Mouse (Mus musculus) left cerebral cortex, adult 2 months (tissue): ENCODE data around the gene Ccr3. TPM values are rescaled to one million over a fixed set of nuclear protein-coding genes. Genes with fewer than 3 reads are reported as not detected.
"Not testable (repeated sequence)": the region's sequence is repeated elsewhere in the genome, so short reads cannot be mapped to it uniquely, and the experiment has no call there.

Experiments used
- DNase-seq, 2 experiments: peaks; one replicate each; pipeline ENCODE4 v3.0.0; 2021 to 2022; ENCODE audit warnings: low spot score in 2 of 2, mixed read lengths in 1 of 2; ENCODE audit errors: extremely low spot score in 1 of 2
- H3K27ac ChIP-seq: fragments of 200-600 bp; 2 replicates; pipeline ENCODE4 v1.8.1; 2022
- H3K4me3 ChIP-seq: fragments of 200-600 bp; 2 replicates; pipeline ENCODE4 v1.8.1; 2022
- CTCF ChIP-seq: fragments of 200-600 bp; IDR thresholded peaks from 2 replicates; pipeline ENCODE4 v1.8.1; 2022; ENCODE audit warnings: antibody characterized with exemption, mild to moderate bottlenecking, moderate library complexity
- intact Hi-C: fragments of 180-260 bp; cut with DNase I; formaldehyde crosslinking; loops from one replicate; pipeline ENCODE4 v1.15.1; 2025
- long read RNA-seq, 2 experiments: library from polyadenylated mRNA; stranded (forward); transcript quantifications; one replicate each; pipeline ENCODE4 v2.0.0; 2021; ENCODE audit warnings: borderline mapping rate in 2 of 2
- total RNA-seq, 2 experiments: library from RNA; stranded (reverse); gene quantifications; 2 replicates each; pipeline ENCODE4 v1.2.3; 2021

Ccr3 gene
- total RNA-seq = not detected
- long read RNA-seq, experiment 1 = 0 reads
- long read RNA-seq, experiment 2 = 0 reads

DNA sequence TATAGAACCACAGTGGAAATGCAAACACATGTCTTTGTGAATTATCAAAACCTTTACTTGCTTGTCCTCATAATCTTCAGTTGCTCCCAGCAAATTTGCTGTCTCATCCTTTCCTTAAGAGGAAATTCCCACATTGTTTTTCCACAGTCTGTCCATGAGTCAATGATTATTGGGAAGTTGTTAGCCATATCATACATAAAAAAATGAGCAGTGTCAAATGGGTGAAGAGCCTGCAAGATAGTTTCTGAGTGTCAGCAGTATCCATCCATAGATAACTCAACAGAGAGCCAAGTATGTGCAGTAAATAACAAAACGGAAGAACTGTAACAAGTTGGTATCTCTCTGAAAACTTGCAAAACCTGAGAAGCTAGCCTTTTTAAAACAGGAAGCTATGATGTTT lies at the start of gene Ccr3:
Gene Ccr3 (plus strand): TSS at position 301 of the 400 bp plus-strand sequence.
- intact Hi-C loops = no loop called here
- no peak for DNase-seq
- Histone ChIP-seq H3K27ac (no peak within 1 kb of the TSS), H3K4me3 (no peak within 1 kb of the TSS)
- no peak for TF ChIP-seq CTCF

DNA sequence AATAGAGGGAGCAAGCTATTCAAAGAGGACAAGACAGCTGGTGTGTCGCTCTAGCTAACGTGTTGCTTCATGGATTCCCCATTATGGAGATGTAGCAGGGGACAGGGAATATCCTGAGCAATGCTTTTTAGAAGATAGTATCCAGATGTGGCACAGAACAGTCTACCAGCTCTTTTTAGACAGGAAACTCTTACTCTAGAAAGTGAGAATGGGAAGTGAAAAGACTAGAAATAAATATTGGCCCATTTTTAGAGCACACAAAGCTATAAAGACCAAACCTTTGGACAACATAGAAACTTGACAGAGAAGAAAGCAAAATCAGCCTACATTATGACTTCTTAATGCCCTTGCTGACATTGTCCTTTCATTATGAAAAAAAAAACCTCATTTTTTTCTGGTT lies 46.1 kb upstream of the Ccr3 start:
- no peak for DNase-seq
- Histone ChIP-seq H3K4me3 (no peak overlapping the region), H3K27ac (no peak overlapping the region)
- no peak for TF ChIP-seq CTCF
- intact Hi-C loops = no loop called here

DNA sequence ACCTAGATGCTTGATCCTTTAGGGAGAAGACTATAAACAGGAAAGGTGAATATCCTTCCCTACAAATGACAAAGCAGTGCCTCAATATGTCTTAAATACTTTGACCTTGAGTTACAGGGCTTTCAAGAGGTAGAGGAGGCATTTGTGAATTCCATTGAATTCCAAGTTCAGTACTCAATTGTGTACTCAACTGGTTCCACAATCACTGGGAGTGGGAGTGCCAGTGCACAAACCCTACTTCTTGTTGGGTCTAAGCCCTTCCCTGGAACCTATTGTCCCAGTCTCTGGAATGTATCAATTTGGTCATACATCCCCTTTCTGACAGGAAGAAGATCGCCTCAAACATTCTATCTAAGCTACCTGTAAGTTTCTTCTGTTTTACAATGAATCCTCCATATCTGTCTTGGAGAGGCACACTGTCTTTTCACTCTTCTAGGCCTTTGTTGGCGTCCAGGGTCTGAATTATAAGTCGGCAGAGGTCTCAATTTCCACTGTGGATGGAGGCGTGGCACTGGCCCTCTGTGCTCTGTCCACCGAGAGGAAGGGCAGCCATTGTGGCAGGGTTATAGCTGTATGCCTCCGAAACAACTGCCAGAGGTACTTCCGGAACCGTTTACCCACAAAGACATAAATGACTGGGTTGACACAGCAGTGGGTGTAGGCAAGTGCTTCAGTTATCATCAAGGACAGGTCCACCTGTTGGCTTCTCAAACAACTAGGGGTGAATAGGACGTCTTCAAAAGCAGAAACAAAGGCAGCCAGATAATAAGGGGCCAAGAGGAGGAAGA lies 44.7 kb upstream of the Ccr3 start:
- Histone ChIP-seq H3K4me3 (no peak overlapping the region), H3K27ac (no peak overlapping the region)
- TF ChIP-seq CTCF = no peak
- DNase-seq = no peak
- intact Hi-C loops = no loop called here

DNA sequence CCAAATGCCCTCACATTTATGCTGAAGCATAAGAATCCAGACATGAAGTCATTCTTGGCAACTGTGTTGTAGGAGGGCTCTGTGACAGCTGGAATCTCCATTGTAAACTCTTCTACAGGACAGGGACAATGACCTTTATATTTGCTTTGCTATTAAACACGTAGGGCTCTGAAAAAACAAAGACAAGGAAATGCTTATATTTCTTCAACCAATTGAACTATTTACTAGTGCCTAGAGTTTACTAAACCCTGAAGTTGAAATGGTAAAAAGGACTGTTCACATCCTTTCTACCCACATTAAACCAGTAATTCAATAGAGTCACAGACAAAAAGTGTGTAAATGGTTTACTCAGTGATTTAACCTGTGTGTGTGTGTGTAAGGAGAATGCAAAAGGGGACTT lies 43.5 kb upstream of the Ccr3 start, which contains the start of gene Ccr1l1:
Gene Ccr1l1 (minus strand): TSS at position 101 of the 400 bp plus-strand sequence.
- Histone ChIP-seq H3K27ac (no peak within 1 kb of the TSS), H3K4me3 (no peak within 1 kb of the TSS)
- DNase-seq = no peak
- TF ChIP-seq CTCF = no peak
- intact Hi-C loops = no loop called here

DNA sequence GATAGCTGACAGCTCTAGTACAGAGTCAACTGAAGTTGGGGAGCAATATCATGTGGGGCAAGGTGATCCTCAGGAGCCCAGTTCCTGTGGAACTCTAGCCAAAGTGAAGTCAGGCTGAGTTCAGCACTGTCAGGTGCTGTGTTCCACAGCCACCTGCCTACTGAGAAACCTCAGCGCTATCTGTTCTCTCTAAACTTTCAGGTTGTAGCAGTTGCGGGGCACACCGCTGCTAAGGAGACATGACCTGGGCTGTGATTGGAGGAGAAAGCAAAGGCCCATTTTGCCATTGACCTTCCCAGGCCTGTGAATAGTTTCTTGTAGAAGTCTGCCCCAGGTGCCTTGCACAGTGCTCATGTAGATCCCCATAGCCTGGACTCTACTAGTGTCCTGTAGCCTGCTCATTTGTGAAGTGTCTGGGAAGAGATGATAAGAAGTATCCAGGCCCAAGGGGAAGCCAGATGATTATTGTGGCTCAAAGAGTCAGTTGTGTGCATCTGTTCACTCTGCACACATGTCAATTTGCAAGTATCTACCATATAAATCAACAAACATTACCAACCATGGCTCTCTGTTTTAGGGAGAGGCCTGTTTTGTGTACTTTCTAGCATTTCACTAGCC lies 40.8 kb upstream of the Ccr3 start:
- H3K4me3 ChIP-seq, DNase-seq, intact Hi-C loops, H3K27ac ChIP-seq: not testable (repeated sequence)

DNA sequence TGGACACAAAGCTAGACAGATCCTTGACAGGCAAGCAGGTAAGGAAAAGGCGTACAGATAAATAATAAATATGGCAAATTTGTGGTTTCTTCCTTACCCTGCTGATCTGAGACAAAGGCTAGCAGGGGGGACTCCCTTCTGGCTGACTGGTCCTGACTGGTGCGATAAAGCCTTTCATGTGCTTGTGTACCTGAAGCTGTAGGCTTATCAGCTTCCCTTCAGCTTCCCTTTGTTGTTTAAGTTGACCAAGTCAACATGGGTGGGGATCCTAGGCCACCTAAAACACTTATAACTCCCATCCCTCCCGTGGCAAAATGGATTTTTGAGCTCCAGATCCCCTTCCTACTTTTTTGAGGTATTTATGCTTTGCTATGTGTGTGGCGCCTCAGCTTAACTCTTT lies 39.9 kb upstream of the Ccr3 start:
- TF ChIP-seq CTCF = no peak
- H3K27ac ChIP-seq = no peak overlapping the region
- H3K4me3 ChIP-seq = no peak overlapping the region
- DNase-seq = no peak
- intact Hi-C loops = no loop called here

DNA sequence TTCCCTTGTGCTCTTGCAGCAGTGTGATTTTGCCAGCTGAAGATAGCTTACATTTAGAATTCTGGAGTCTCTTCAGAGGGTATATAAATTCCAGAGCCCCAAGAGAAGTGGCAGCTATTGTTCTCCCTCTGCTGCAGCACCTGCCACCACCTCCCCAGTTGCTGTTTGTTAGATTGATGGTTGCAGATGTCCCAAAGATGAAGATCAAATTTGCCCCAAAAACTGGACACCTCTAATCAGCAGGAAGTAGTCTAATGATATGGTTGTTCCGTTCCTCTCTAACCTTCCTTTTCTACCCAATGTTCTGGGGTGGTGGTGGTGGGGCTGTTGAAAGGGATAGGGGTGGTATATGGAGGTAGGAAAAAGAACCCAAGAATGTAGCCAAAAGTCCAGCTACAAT lies 39.1 kb upstream of the Ccr3 start:
- no peak for DNase-seq
- intact Hi-C loops = no loop called here
- Histone ChIP-seq H3K4me3 (no peak overlapping the region), H3K27ac (no peak overlapping the region)
- TF ChIP-seq CTCF = no peak

DNA sequence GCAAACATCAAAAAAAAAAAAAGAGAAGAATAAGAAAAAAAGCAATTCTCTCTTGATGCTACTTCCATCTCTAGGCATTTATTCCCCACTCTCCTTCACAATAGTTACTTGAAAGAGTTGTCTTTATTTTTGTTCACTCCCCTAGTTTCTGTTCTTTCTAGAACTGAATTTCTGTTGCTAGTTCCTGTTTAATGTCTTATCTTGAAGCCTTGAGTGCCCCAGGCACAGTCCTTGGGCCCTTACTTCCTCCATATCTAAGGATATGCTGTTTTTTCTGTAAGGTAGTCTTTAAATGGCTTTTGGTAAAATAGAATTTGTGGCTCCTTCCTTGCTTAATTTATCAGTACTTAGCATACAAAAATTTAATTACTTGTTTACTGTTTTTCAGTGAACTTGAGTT lies 36.8 kb upstream of the Ccr3 start:
- no peak for TF ChIP-seq CTCF
- H3K27ac ChIP-seq = no peak overlapping the region
- intact Hi-C loops = no loop called here
- DNase-seq = no peak
- H3K4me3 ChIP-seq = no peak overlapping the region

DNA sequence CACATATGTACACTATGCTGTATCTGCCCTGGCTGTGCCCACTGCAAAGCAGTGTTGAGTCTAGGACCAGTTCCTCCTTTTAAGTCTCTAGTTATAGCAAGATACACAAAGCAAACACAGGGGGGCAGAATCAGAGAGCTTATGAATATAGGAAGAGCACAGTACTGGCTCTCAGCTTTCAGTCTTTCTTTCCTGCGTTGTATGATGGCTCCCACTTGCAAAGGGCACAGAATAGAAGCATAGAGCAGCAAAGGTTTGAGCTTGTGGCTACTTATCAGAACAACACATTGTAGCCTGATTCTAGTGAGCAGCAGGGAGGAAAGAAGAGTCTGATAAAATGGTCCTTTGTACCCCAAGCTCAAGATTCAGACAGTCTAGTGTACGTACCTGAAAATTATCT lies 35.6 kb upstream of the Ccr3 start:
- H3K27ac ChIP-seq = no peak overlapping the region
- no peak overlapping the region for H3K4me3 ChIP-seq
- peak in 1 of 2 experiments; percentile 8 for DNase-seq
- peak; percentile 41 for TF ChIP-seq CTCF
- intact Hi-C loops = loop anchor here (1.0 kb wide), 1 partner anchor 141 kb away; no protein-coding TSS in a partner anchor

DNA sequence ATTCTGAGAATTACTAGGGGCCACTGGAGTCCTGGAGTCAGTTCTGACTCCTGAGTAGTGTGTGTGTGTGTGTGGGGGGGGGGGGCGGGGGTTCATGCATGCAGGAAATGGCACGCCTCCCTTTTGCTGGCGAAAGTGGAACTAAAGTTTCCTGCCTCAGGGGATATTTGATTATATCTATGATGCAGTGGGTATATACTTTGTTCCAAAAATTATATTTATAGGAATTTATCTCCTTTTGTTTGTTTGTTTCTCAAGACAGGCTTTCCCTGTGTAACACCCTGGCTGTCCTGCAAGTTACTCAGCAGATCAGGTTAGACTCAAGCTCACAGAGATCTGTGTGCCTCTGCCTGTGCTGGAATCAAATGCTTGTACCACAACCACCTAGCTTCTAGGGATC lies 32.1 kb upstream of the Ccr3 start:
- DNase-seq = no peak
- Histone ChIP-seq H3K27ac (peak overlapping the region; percentile 19; the same call in 1 of the 2 replicates), H3K4me3 (no peak overlapping the region)
- intact Hi-C loops = no loop called here
- TF ChIP-seq CTCF = no peak

DNA sequence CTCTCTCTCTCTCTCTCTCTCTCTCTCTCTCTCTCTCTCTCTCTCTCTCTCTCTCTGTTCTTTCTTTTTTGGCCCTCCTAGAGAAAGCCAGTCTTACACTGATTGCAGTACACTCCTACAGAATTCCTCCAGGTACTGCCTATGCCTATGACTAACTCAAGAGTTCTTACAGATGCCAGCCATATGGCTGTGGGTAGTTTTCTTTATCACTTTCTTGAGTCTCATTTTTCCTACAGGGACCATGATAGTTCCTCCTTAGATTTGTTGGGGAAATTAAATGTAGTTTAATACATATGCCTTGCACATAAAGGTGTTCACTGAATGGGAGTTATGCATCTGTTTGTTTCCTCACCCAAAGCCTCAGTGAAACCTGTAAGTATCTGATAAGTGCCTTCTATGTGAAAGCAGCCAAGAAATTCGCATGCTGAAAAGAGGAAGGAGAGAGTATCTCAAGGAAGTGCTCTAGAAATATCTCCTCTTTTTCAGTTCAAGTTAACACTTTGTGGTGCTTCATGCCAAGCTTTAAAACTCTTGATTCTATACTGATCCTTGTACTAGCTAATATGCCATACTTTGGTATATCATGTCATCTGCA lies 30.4 kb upstream of the Ccr3 start:
- intact Hi-C loops = no loop called here
- no peak for TF ChIP-seq CTCF

DNA sequence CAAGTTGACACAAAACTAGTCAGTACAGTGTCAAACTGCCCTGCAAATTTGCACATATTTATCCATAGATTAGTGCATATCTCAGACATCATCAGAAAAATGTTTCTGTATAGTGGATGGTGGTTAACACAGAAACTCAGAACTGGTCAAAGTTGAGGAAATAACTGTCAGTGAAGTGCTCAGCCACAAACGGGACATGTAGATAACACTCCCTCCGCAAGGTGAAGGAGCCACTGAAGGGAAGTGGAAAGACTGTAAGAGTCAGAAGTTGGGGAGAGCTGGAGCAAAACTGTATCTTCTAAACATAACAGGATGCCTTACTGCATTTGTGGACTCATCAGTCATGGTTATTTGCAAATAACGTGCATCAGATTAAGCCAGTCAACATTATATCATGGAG lies 24.1 kb upstream of the Ccr3 start:
- intact Hi-C loops = no loop called here
- DNase-seq = no peak
- no peak overlapping the region for H3K4me3 ChIP-seq
- no peak overlapping the region for H3K27ac ChIP-seq
- no peak for TF ChIP-seq CTCF

More for the DNA sequence above, 30.4 kb upstream of the Ccr3 start:
- DNase-seq = no peak
- no peak overlapping the region for H3K4me3 ChIP-seq
- peak overlapping the region; percentile 64 for H3K27ac ChIP-seq
